Mouse (Mus musculus) heart, postnatal 0 days (tissue): ENCODE data around the gene Itpr2.

Experiments used
- CTCF ChIP-seq: IDR thresholded peaks from 2 replicates; pipeline ENCODE4 v1.5.1; 2016; ENCODE audit warnings: antibody characterized with exemption, control low read depth, low read depth
- EP300 ChIP-seq: IDR thresholded peaks from 2 replicates; pipeline ENCODE4 v1.6.1; 2016; ENCODE audit warnings: antibody characterized with exemption, low read depth

- TF ChIP-seq EP300, result no peak
- no peak for TF ChIP-seq CTCF
These were observed 360.9 kb downstream of the Itpr2 start for GRCm38 (mm10) chr6:146140966-146141585.
